Mouse (Mus musculus): ENCODE measurements around the gene Ubc.

The Ubc gene

GRCm38 (mm10) chr5:125385215-125385940 lies 4.6 kb downstream of the Ubc start:
- in situ Hi-C loops (cut with MboI; ENCODE audit: low pct_unique_long_range_greater_than_20kb in 1 of 2, low sequenced_read_pairs in 2 of 2, unreplicated experiment in 1 of 2), result no loop called here

DNA sequence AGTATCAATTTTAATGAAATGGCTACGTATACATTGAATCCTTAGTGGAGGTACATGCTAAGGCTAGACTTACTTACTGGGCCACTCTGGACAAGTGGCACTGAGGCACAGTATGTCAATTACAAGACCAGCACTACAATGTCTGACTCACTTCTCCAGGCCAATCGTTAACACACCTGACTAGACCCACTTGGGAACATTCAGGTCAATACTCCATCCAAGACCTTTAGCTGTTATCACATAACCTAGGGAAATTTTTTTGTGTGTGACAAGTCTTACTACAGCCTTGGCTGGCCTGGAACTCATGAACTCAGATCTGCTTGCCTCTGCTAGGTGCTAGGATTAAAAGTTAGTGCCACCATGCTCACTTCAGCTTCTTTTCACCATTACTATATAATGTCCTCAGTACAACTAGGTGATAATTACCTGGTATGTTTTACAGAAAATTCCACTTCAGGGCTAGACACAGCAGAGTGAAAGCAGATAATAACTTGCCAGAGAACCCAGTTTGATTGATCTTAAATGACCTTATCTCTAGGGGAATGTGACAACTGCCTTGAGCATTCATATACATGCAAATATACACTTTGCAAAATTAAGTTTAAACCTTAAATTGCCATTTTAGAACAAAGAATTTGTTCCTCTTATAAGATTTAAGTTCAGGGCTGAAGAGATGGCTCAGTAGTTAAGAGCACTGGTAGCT lies 5.3 kb downstream of the Ubc start:
- in situ Hi-C loops (cut with MboI; ENCODE audit: low pct_unique_long_range_greater_than_20kb in 1 of 2, low sequenced_read_pairs in 2 of 2, unreplicated experiment in 1 of 2), result no loop called here

DNA sequence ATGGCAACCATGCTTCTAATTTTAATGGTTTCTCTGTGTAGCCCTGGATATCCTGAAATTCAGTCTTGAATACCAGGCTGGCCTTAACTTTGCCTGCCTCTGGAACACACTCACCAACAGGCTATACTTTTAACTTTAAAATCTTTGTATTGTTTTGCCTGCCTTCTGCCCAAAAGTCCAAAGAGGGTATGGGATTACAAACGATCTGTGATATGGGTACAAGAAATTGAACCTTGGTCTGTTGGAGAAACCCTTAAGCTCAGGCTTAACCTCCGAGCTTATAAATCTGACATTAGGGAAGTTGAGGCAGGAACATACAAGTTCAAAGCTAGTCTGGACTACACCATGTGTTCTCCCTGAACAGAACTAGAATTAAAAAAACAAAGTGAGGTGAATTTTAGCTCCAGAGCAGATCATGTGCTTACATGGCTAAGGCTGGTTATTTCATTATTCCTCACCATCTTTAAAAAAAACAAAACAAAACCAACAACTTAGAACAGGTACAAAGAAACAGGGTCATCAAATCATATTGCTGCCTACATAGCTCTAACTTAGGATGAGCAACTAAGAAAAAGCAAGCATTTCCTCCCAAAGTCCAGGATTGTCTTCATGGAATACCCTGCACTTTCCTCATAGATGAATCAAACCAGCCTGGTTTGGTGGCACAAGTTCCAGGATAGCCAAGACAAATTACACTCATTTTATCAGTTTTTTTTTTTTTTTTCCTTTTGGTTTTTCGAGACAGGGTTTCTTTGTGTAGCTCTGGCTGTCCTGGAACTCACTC lies 6.2 kb downstream of the Ubc start:
- in situ Hi-C loops (cut with MboI; ENCODE audit: low pct_unique_long_range_greater_than_20kb in 1 of 2, low sequenced_read_pairs in 2 of 2, unreplicated experiment in 1 of 2), result no loop called here

DNA sequence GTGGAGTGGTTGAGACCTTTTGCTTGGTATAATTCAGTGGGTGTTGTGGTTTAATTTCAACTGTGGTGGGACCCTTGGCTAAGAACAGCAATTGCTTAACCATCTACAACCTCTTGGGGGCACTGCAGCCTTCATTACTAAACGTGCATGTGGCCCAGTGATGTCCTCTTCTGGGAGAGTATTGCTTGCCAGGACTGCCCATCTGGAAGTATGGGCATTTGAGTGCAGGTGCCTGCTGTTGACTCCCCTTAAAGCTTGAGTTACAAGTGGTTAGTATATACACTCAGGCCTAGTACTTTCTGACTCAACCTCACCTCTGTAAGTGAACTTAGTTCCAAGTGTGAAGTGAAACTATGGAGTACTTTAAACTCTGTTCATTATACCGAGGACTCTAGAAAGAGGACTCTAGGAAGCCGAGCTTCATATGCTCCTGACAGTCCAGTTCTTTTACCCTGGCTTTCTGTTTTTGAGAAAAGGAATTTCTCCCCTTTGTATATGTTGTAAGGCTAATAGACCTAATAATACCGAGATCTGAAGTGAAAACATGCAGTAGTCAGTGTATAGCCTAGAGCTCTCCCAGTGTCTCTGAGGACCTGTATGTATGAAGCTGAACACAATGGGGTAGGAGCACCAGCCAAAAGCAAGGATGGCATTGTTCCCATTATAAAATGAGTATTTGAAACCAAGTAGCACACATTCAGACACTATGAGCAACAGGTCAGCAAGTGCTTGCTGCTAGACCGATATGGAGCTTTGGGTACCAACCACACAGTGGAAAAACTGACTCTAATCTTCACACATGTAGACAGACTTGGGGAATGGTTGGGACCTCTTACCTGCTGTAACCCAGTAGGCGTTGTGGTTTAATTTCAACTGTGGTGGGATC lies 7.1 kb downstream of the Ubc start:
- in situ Hi-C loops (cut with MboI; ENCODE audit: low pct_unique_long_range_greater_than_20kb in 1 of 2, low sequenced_read_pairs in 2 of 2, unreplicated experiment in 1 of 2), result no loop called here

- in situ Hi-C loops (cut with MboI; ENCODE audit: low pct_unique_long_range_greater_than_20kb in 1 of 2, low sequenced_read_pairs in 2 of 2, unreplicated experiment in 1 of 2), result no loop called here
Measured at GRCm38 (mm10) chr5:125381954-125382672, 7.9 kb downstream of the Ubc start.

DNA sequence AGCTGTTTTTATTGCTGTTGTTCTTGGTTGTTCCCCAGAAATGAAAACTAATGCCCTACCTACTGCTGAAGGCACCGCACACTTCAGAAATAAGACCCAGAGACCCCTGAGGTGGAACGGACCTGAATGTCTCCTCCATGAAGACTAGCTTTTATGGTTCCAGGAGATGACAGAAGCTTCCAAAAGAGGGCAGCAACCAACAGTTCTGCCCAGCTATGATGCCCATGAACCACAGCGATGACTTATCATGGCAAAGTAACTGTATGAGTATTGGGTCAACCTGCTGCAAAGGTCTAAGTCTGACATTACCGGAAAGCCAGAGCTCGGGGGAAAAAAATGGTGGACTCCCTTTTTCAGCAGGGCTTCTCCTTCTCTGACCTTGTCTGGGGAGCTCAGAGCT lies 11.1 kb downstream of the Ubc start:
- in situ Hi-C loops (cut with MboI; ENCODE audit: low pct_unique_long_range_greater_than_20kb in 1 of 2, low sequenced_read_pairs in 2 of 2, unreplicated experiment in 1 of 2), result no loop called here

GRCm38 (mm10) chr5:125377214-125377613 lies 12.8 kb downstream of the Ubc start:
- in situ Hi-C loops (cut with MboI; ENCODE audit: low pct_unique_long_range_greater_than_20kb in 1 of 2, low sequenced_read_pairs in 2 of 2, unreplicated experiment in 1 of 2), result no loop called here

DNA sequence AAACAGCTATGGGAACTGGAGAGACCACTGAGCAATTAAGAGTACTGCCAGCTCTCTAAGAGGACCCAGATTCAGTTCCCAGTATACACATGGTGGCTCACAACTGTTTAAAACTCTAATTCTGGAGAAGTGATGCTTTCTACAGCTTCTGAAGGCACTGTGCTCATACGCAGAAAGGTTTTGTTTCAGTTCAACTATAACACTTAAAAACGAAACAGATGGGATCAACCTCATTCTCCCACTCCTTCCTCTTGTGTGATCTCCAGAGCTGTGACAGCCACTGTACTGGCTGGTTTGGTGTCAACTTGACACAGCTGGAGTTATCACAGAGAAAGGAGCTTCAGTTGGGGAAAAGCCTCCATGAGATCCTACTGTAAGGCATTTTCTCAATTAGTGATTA lies 14.1 kb downstream of the Ubc start:
- in situ Hi-C loops (cut with MboI; ENCODE audit: low pct_unique_long_range_greater_than_20kb in 1 of 2, low sequenced_read_pairs in 2 of 2, unreplicated experiment in 1 of 2), result no loop called here

- in situ Hi-C loops (cut with MboI; ENCODE audit: low pct_unique_long_range_greater_than_20kb in 1 of 2, low sequenced_read_pairs in 2 of 2, unreplicated experiment in 1 of 2), result no loop called here
Measured at GRCm38 (mm10) chr5:125372027-125372426, 18.0 kb downstream of the Ubc start.

DNA sequence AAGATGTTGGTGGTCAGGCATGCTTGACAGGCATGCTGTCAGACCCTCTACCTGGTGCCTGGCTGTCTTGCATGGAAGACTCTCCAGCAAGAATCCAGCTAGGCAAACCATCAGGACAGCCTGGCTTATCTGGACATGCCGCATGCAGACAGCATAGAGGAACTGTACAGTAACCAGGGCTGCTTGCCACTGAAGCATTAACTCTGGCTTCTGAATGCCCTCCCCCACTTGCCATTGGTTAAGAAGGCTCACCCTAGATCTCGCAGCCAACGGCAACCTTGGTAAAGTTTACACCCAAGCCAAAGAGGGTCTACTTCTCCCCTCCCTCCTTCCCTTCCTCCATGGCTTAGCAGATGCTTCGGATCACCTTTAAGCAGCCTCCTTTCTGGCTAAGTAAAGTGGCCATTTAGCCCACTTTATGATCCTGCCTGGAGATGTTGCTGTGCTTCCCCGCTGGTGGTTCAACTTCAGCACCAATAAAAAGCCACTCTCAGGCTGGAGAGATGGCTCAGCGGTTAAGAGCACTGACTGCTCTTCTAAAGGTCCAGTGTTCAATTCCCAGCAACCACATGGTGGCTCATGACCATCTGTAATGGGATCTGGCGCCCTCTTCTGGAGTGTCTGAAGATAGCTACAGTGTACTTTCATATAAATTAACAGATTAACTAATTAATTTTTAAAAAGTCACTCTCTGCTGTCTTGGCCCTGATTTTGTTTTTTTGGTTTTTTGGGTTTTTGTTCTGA lies 18.9 kb downstream of the Ubc start:
- in situ Hi-C loops (cut with MboI; ENCODE audit: low pct_unique_long_range_greater_than_20kb in 1 of 2, low sequenced_read_pairs in 2 of 2, unreplicated experiment in 1 of 2), result no loop called here

- in situ Hi-C loops (cut with MboI; ENCODE audit: low pct_unique_long_range_greater_than_20kb in 1 of 2, low sequenced_read_pairs in 2 of 2, unreplicated experiment in 1 of 2), result loop anchor here in 1 of 2 experiments (10.0 kb wide), 1 partner anchor 94 kb away; no protein-coding TSS in a partner anchor
Measured at GRCm38 (mm10) chr5:125368568-125368967, 21.4 kb downstream of the Ubc start.

DNA sequence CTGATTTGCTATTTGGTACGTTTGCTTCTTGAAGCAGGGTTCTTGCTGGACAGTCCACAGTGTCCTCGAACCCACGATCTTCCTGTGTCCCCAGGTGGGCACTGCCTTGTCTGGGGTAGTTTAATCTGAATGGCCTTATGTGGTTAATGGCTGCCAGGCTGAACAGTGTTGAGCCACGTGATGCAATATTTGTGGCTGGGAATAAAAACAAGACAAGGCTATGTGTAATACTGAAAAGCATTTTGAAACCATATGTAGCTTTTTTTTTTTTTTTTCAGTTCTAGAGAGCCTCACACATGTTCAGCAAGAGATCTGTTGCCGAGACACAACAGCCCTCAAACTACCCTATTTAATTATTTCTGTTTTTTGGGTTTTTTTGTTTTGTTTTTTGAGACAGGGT lies 21.8 kb downstream of the Ubc start:
- in situ Hi-C loops (cut with MboI; ENCODE audit: low pct_unique_long_range_greater_than_20kb in 1 of 2, low sequenced_read_pairs in 2 of 2, unreplicated experiment in 1 of 2), result loop anchor here in 1 of 2 experiments (10.0 kb wide), 1 partner anchor 93 kb away; no protein-coding TSS in a partner anchor

- in situ Hi-C loops (cut with MboI; ENCODE audit: low pct_unique_long_range_greater_than_20kb in 1 of 2, low sequenced_read_pairs in 2 of 2, unreplicated experiment in 1 of 2), result loop anchor here in 1 of 2 experiments (10.0 kb wide), 1 partner anchor 90 kb away; no protein-coding TSS in a partner anchor
Measured at GRCm38 (mm10) chr5:125364851-125365429, 25.1 kb downstream of the Ubc start.

DNA sequence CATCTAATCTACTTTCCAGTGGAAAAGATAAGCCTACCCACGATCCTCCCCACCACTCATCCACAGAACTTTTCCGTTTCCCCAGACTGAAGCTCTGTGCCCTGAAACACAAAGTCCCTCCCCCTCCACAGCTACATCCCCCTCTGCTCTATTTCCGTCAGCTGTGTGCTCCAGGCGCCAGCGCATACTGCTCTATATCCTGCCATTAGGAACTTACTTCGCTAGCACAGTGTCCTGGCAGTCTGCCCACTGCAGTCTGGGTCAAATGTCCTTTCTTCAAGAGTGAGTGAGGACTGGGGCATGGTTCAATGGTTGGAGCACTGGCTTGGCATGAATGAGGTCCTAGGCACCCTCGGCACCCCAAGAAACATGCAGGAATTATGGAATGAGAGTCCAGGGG lies 26.1 kb downstream of the Ubc start:
- in situ Hi-C loops (cut with MboI; ENCODE audit: low pct_unique_long_range_greater_than_20kb in 1 of 2, low sequenced_read_pairs in 2 of 2, unreplicated experiment in 1 of 2), result loop anchor here in 1 of 2 experiments (10.0 kb wide), 1 partner anchor 89 kb away; no protein-coding TSS in a partner anchor

- in situ Hi-C loops (cut with MboI; ENCODE audit: low pct_unique_long_range_greater_than_20kb in 1 of 2, low sequenced_read_pairs in 2 of 2, unreplicated experiment in 1 of 2), result loop anchor here in 1 of 2 experiments (10.0 kb wide), 1 partner anchor 86 kb away; no protein-coding TSS in a partner anchor
Measured at GRCm38 (mm10) chr5:125360981-125361510, 29.0 kb downstream of the Ubc start.

DNA sequence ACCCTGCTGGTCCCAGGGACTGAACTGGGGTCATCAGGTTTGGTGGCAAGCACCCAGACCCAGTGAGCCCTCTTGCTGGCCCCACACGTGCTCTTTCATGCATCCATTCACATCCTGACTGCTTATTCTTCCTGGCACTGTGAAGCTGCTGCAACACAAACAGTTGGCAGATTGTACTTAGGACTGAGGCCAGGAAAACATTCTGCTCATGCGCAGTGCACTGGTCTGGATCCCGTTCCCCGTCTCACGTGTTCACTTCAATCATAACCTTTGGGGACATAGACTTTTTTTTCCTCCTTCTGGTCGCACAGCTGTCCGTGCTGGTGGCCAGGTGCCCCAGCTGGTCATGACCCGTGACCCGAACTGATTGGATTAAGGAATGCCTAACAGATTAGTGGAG lies 29.4 kb downstream of the Ubc start:
- in situ Hi-C loops (cut with MboI; ENCODE audit: low pct_unique_long_range_greater_than_20kb in 1 of 2, low sequenced_read_pairs in 2 of 2, unreplicated experiment in 1 of 2), result loop anchor here in 1 of 2 experiments (10.0 kb wide), 1 partner anchor 86 kb away; no protein-coding TSS in a partner anchor

Data from mouse embryonic stem cell (cell line).